Mouse (Mus musculus) heart, adult 10 weeks (tissue): ENCODE data around the gene Atg2b. TPM values are rescaled to one million over a fixed set of nuclear protein-coding genes. Genes with fewer than 3 reads are reported as not detected.

Source experiments
- polyA plus RNA-seq: library from polyadenylated mRNA; stranded (reverse); fragments of 350-450 nt; fragmentation: Illumina TruSeq; extraction: RNeasy Lipid Tissue Mini Kit (QIAGEN cat#74804); gene quantifications from one replicate; pipeline ENCODE4 v1.2.3, GENCODE M21; 2014; ENCODE audit warnings: low read depth, low replicate concordance

The Atg2b gene
- 15.7 TPM for polyA plus RNA-seq

DNA sequence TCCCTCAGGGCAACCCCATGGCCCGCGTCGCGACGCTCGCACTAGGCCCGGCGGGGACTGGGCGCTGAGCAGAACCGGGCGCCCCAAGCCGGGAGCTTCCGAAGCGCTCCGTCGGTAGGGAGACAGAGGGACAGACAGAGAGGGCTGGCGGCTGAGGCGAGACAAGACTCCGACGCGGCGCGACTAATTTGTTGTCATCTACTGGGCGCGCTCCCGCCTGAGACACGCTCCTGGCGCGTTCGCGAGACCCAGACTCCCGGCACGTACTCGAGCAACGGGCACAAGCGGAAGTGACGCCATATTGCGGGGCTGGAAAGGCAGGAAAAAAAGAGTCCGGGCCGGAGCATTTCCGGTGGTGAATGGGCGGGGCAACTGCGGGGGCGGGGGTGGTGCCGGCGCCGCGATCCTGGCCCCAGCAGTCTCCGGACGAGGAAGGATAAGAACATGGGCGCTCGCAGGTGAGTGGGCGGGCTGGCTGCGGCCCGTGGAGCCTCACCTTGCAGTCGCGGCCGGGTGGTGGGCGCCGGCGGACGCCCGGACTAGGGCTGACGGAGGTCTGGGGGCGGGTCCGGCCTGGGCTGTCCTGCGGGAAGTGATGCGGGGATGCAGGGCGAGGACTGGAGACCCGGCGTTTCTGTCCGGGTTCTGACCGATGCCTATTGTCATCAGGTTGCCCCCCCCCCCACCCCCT lies at the start of gene Atg2b:
Atg2b (minus strand) TSS at position 211 of the 691 bp plus-strand sequence.

GRCm38 (mm10) chr12:105705799-105706487 lies 20.9 kb upstream of the Atg2b start, which contains the start of gene Ak7:
Gene Ak7, plus strand, starts transcription at chr12:105705976.

DNA sequence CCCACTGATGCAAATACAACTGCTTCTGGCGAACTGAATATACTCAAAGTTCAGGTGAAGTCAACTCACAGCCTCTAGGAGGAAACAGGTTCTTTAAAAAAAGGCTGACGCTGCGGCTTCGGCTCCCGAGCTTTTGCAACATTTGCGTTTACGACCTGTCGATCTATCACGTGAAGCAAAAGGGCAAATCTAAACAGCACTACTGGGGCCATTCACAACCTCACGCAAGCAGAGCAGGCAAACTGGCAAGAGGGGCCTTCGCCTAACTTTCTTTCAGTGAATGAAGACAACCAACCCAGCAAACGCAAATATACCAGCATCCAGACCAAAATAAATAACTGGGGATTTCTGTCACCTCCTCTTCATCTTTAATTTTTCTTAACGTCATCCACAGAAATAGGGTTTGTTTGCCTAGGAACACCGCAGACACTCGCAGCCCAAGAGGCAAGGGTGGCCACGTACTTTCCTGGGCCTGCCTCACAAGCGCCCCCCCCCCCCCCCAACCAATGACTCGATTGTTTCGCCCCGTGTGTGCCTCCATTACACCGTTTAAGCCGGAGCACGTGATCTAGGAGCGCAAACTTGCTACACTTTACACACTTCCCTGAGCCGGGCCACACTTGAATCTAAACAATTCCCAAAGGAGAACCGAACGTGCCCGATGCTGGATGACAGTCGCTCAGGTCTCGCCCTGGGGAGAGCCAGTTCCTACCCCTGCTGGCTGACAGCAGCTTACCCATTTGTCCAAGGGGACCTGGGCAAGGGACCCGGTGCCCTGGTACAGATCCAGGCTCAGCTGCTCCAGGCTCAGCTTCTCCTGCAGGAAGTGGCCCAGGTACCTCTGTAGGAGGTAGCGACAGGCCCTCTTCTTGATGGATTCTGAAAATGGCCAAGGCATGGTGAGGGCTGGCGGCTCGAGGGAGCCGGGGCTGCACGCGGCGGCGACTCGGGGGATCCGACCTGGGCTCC lies 794 bp downstream of the Atg2b start, which contains the start of gene Gskip:
Gskip (plus strand) TSS at position 897 of the 969 bp plus-strand sequence.

GRCm38 (mm10) chr12:105602581-105603210 lies 82.3 kb downstream of the Atg2b start, which contains the start of gene Bdkrb1:
Gene Bdkrb1, plus strand, starts transcription at chr12:105603085.

Other genes with a start within 250 kb of the Atg2b start
- gene D430019H16Rik, start 231.4 kb downstream of the Atg2b start, polyA plus RNA-seq, result 0.42 TPM
- not detected for gene Bdkrb2, start 122.0 kb downstream of the Atg2b start, polyA plus RNA-seq
- not detected for gene Bdkrb1, start 82.1 kb downstream of the Atg2b start, polyA plus RNA-seq
- 7.6 TPM for gene Gskip, start 382 bp downstream of the Atg2b start, polyA plus RNA-seq
- gene Ak7, start 20.8 kb upstream of the Atg2b start, polyA plus RNA-seq, result not detected
- gene Papola, start 99.5 kb upstream of the Atg2b start, polyA plus RNA-seq, result 87.6 TPM